Mouse (Mus musculus) midbrain, postnatal 0 days (tissue): ENCODE results near the gene Gse1. TPM values are rescaled to one million over a fixed set of nuclear protein-coding genes. Genes with fewer than 3 reads are reported as not detected.

Experiments used
- ATAC-seq: fragments of 200-750 bp; cut with Nextera tagmentation; 2 replicates; pipeline ENCODE4 v1.8.0; 2017; ENCODE audit warnings: moderate number of reproducible peaks, mild to moderate bottlenecking, moderate TSS enrichment, moderate library complexity; ENCODE audit not compliant: low FRiP score
- DNase-seq: peaks from one replicate; pipeline ENCODE4 v3.0.0-alpha.2; 2015; ENCODE audit warnings: low spot score
- H3K27ac ChIP-seq: fragments of 300-500 bp; sonication (generic); 2 replicates; pipeline ENCODE4 v1.5.1; 2014; ENCODE audit warnings: low read depth, mild to moderate bottlenecking, low read length, mixed read lengths
- H3K27me3 ChIP-seq: fragments of 300-500 bp; sonication (generic); 2 replicates; pipeline ENCODE4 v1.6.1; 2014; ENCODE audit warnings: low read length, control low read depth, mixed read lengths; ENCODE audit not compliant: insufficient read depth
- H3K36me3 ChIP-seq: fragments of 300-500 bp; sonication (generic); 2 replicates; pipeline ENCODE4 v1.6.1; 2014; ENCODE audit warnings: low read length, control low read depth, mixed read lengths; ENCODE audit not compliant: insufficient read depth
- H3K4me1 ChIP-seq: fragments of 300-500 bp; sonication (generic); 2 replicates; pipeline ENCODE4 v1.6.1; 2014; ENCODE audit warnings: mild to moderate bottlenecking, control low read depth, antibody characterized with exemption, low read length, mixed read lengths; ENCODE audit not compliant: insufficient read depth
- H3K4me2 ChIP-seq: fragments of 300-500 bp; sonication (generic); 2 replicates; pipeline ENCODE4 v1.6.1; 2014; ENCODE audit warnings: low read depth, mild to moderate bottlenecking, low read length, mixed read lengths; ENCODE audit not compliant: poor library complexity, severe bottlenecking
- H3K4me3 ChIP-seq: fragments of 300-500 bp; sonication (generic); 2 replicates; pipeline ENCODE4 v1.5.1; 2014; ENCODE audit warnings: low read depth, mild to moderate bottlenecking, low read length, moderate library complexity
- H3K9ac ChIP-seq: fragments of 300-500 bp; sonication (generic); replicated peaks from 2 replicates; pipeline ENCODE4 v1.6.1; 2014; ENCODE audit warnings: mild to moderate bottlenecking, low read length, moderate library complexity, mixed read lengths; ENCODE audit not compliant: poor library complexity, severe bottlenecking
- H3K9me3 ChIP-seq: fragments of 300-500 bp; sonication (generic); 2 replicates; pipeline ENCODE4 v1.6.1; 2016; ENCODE audit warnings: low read length, control low read depth
- CTCF ChIP-seq: IDR thresholded peaks from 2 replicates; pipeline ENCODE4 v1.5.1; 2016; ENCODE audit warnings: antibody characterized with exemption, mild to moderate bottlenecking
- WGBS: fragments of 180-500 bp; shearing (Covaris S2); extraction: QIAGEN DNeasy Blood & Tissue Kit; methylation state at CpG from one replicate; pipeline ENCODE4 v1.1.7; 2014; 5-methylcytosine and 5-hydroxymethylcytosine counted together
- polyA plus RNA-seq: library from polyadenylated mRNA; unstranded; fragments of >200 nt; fragmentation: Nextera tagmentation; extraction: Ambion mirVana; gene quantifications from 2 replicates; pipeline ENCODE4 v1.2.1, GENCODE M21; 2015
- total RNA-seq: library from RNA; depleted of rRNA; stranded (reverse); fragments of >200 nt; gene quantifications from 2 replicates; pipeline ENCODE4 v1.2.3, GENCODE M21; 2014

Gene Gse1
- total and polyA plus RNA-seq, 2 experiments from 2014 or later: 12.4 to 51.3 TPM

GRCm38 (mm10) chr8:120525135-120525534, 296.9 kb downstream of the Gse1 start:
- no peak overlapping the region for H3K27ac ChIP-seq
- ATAC-seq (no peak), DNase-seq (no peak)
- no peak overlapping the region for H3K4me2 ChIP-seq
- no peaks in the 10 kb centered on the region for H3K36me3 ChIP-seq
- H3K4me3 ChIP-seq: no peak overlapping the region
- no peak overlapping the region for H3K9ac ChIP-seq
- peaks cover 19% of the 10 kb centered on the region for H3K4me1 ChIP-seq
- TF ChIP-seq CTCF: no peak
- WGBS: 50% methylated on average over 1 of the region's 1 CpGs
- H3K27me3 ChIP-seq: no peaks in the 10 kb centered on the region
- no peaks in the 10 kb centered on the region for H3K9me3 ChIP-seq

GRCm38 (mm10) chr8:120525832-120526231, 297.6 kb downstream of the Gse1 start:
- DNase-seq (no peak), ATAC-seq (no peak)
- Histone ChIP-seq H3K4me1 (peaks cover 12% of the 10 kb centered on the region; the same call in 1 of the 2 replicates), H3K4me3 (no peak overlapping the region), H3K9ac (no peak overlapping the region), H3K9me3 (no peaks in the 10 kb centered on the region), H3K27ac (no peak overlapping the region), H3K36me3 (no peaks in the 10 kb centered on the region), H3K27me3 (no peaks in the 10 kb centered on the region), H3K4me2 (no peak overlapping the region)
- WGBS: 58% methylated on average over 6 of the region's 6 CpGs
- no peak for TF ChIP-seq CTCF

DNA sequence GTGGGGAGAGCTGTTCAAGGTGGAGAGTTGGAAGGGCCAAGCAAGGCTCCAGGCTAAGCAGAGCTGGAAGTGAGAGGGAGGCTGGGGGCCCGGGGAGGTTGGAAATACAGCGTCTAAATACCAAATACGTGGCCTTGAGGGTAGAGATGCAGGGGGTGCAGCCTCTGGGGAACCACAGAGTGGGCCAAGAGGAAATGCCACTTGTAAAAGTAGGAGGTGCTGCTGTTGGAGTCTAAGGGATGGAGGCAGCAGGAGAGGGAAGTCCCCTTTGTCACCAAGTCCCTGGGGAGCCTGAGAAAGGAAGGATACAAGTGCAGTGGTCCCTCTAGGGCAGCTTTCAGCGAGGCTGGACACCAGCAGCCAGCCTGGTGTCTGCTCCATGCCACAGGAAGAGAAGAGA, 298.3 kb downstream of the Gse1 start:
- no peaks in the 10 kb centered on the region for H3K27me3 ChIP-seq
- peaks cover 8% of the 10 kb centered on the region; the same call in 1 of the 2 replicates for H3K4me1 ChIP-seq
- DNase-seq (no peak), ATAC-seq (no peak)
- H3K27ac ChIP-seq: no peak overlapping the region
- H3K4me3 ChIP-seq: no peak overlapping the region
- H3K36me3 ChIP-seq: no peaks in the 10 kb centered on the region
- no peak for TF ChIP-seq CTCF
- no peak overlapping the region for H3K9ac ChIP-seq
- 20% methylated on average over 4 of the region's 4 CpGs for WGBS
- H3K4me2 ChIP-seq: no peak overlapping the region
- H3K9me3 ChIP-seq: no peaks in the 10 kb centered on the region

- H3K27ac ChIP-seq: no peak overlapping the region
- no peaks in the 10 kb centered on the region for H3K36me3 ChIP-seq
- no peaks in the 10 kb centered on the region for H3K9me3 ChIP-seq
- no peak for DNase-seq
- no peaks in the 10 kb centered on the region for H3K27me3 ChIP-seq
- H3K4me2 ChIP-seq: no peak overlapping the region
- TF ChIP-seq CTCF: no peak
- peaks cover 19% of the 10 kb centered on the region; the same call in 1 of the 2 replicates for H3K4me1 ChIP-seq
- no peak overlapping the region for H3K4me3 ChIP-seq
- no peak for ATAC-seq
- whole genome bisulfite sequencing: 57% methylated on average over 3 of the region's 3 CpGs
- no peak overlapping the region for H3K9ac ChIP-seq
Measured at GRCm38 (mm10) chr8:120528332-120528731, 300.1 kb downstream of the Gse1 start.

DNA sequence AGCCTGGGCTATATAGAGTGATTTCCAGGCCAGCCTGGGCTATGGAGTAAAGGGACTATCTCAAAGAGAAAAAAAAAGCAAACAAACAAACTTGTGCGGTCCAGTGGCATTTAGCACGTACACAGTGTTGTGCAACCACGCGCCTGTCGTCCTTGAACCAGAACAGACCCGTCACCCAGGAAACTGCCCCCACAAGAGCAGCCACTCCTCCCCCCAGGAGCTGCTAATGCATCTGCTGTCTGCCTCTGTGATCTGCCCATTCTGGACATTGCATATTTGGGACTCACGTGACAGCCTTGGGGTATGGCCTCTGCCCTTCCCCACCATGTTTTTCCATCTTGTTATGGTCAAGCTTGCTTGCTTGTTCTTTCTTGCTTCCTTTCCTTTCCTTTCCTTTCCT, 301.0 kb downstream of the Gse1 start:
- ATAC-seq: no peak
- WGBS: 63% methylated on average over 7 of the region's 7 CpGs
- H3K4me1 ChIP-seq: peaks cover 21% of the 10 kb centered on the region; the same call in 1 of the 2 replicates

GRCm38 (mm10) chr8:120530954-120531656, 302.8 kb downstream of the Gse1 start:
- no peak for DNase-seq
- Histone ChIP-seq H3K27me3 (no peaks in the 10 kb centered on the region), H3K4me3 (no peak overlapping the region), H3K9me3 (no peaks in the 10 kb centered on the region), H3K27ac (no peak overlapping the region), H3K4me1 (peaks cover 26% of the 10 kb centered on the region; the same call in 1 of the 2 replicates), H3K4me2 (no peak overlapping the region), H3K9ac (no peak overlapping the region), H3K36me3 (no peaks in the 10 kb centered on the region)
- no peak for TF ChIP-seq CTCF
- WGBS: 60% methylated on average over 15 of the region's 16 CpGs
- ATAC-seq: no peak

More for the DNA sequence above, 301.0 kb downstream of the Gse1 start:
- Histone ChIP-seq H3K27ac (no peak overlapping the region), H3K9me3 (no peaks in the 10 kb centered on the region), H3K36me3 (no peaks in the 10 kb centered on the region), H3K4me3 (no peak overlapping the region), H3K4me2 (no peak overlapping the region), H3K27me3 (no peaks in the 10 kb centered on the region), H3K9ac (no peak overlapping the region)
- TF ChIP-seq CTCF: no peak
- no peak for DNase-seq
